Mouse (Mus musculus) limb, embryonic 14.5 days (tissue): Measurements from ENCODE around the gene Fat4. TPM values are rescaled to one million over a fixed set of nuclear protein-coding genes. Genes with fewer than 3 reads are reported as not detected.

Experiments
- ATAC-seq: fragments of 200-750 bp; cut with Nextera tagmentation; 2 replicates; pipeline ENCODE4 v1.8.0; 2017; ENCODE audit warnings: low read depth, moderate number of reproducible peaks, moderate TSS enrichment; ENCODE audit not compliant: low FRiP score
- DNase-seq: peaks from one replicate; pipeline ENCODE4 v3.0.0-alpha.2; 2015; ENCODE audit warnings: low spot score
- H3K27ac ChIP-seq: fragments of 300-500 bp; sonication (generic); replicated peaks from 2 replicates; pipeline ENCODE4 v1.5.1; 2014; ENCODE audit warnings: low read depth, mild to moderate bottlenecking, low read length, moderate library complexity, mixed read lengths
- H3K27me3 ChIP-seq: fragments of 300-500 bp; sonication (generic); 2 replicates; pipeline ENCODE4 v1.6.1; 2014; ENCODE audit warnings: low read length, mixed read lengths; ENCODE audit not compliant: control insufficient read depth, insufficient read depth
- H3K36me3 ChIP-seq: fragments of 300-500 bp; sonication (generic); 2 replicates; pipeline ENCODE4 v1.6.1; 2014; ENCODE audit warnings: mild to moderate bottlenecking, low read length, moderate library complexity, mixed read lengths; ENCODE audit not compliant: control insufficient read depth, insufficient read depth
- H3K4me1 ChIP-seq: fragments of 300-500 bp; sonication (generic); 2 replicates; pipeline ENCODE4 v1.6.1; 2014; ENCODE audit warnings: antibody characterized with exemption, low read length, mixed read lengths; ENCODE audit not compliant: control insufficient read depth, insufficient read depth
- H3K4me2 ChIP-seq: fragments of 300-500 bp; sonication (generic); replicated peaks from 2 replicates; pipeline ENCODE4 v1.6.1; 2014; ENCODE audit warnings: low read depth, mild to moderate bottlenecking, low read length, moderate library complexity; ENCODE audit not compliant: severe bottlenecking
- H3K4me3 ChIP-seq: fragments of 300-500 bp; sonication (generic); replicated peaks from 2 replicates; pipeline ENCODE4 v1.5.1; 2014; ENCODE audit warnings: low read length
- H3K9ac ChIP-seq: fragments of 300-500 bp; sonication (generic); 2 replicates; pipeline ENCODE4 v1.6.1; 2014; ENCODE audit warnings: mild to moderate bottlenecking, low read depth, low read length, moderate library complexity; ENCODE audit not compliant: severe bottlenecking
- H3K9me3 ChIP-seq: fragments of 300-500 bp; sonication (generic); 2 replicates; pipeline ENCODE4 v1.6.1; 2016; ENCODE audit warnings: low read length; ENCODE audit not compliant: control insufficient read depth
- POLR2A ChIP-seq: fragments of 200-500 bp; IDR thresholded peaks from 2 replicates; pipeline ENCODE4 v1.8.0; 2012; ENCODE audit warnings: inconsistent platforms, mild to moderate bottlenecking, moderate library complexity, borderline replicate concordance; ENCODE audit not compliant: insufficient read depth, insufficient read length; ENCODE audit errors: extremely low read depth
- WGBS: fragments of 180-500 bp; shearing (Covaris S2); extraction: QIAGEN DNeasy Blood & Tissue Kit; methylation state at CpG from one replicate; pipeline ENCODE4 v1.1.7; 2014; 5-methylcytosine and 5-hydroxymethylcytosine counted together
- polyA plus RNA-seq, 2 experiments: library from polyadenylated mRNA; depleted of rRNA in 1 of 2; stranded (reverse) in 1 of 2; unstranded in 1 of 2; fragments of >200 nt; fragmentation: Nextera tagmentation in 1 of 2; extraction: Ambion mirVana in 1 of 2; gene quantifications; 2 replicates each; pipeline versions ENCODE4 v1.2.1 to v1.2.3; 2012 to 2014

Fat4 gene
- polyA plus RNA-seq, 2 experiments, result 22.8 to 23.9 TPM

DNA sequence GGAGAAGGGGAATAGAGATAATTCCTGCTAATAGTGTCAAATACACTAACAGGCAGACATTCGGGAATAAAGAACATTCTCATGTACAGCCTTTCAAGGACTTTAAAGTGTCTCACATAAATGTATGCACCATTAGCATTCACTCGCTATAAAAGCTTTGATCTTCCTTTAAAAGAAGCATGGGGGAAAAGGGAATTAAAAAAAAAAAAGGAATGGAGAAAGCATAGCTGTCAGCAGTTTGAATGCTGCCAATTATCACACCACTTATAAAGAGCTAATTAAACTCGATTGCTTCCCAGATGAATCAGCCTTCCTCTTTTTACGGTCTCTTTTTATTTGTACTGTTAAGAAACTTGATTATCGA is 161.5 kb downstream of the Fat4 start:
- ATAC-seq (no peak), DNase-seq (no peak)
- Histone ChIP-seq H3K4me2 (no peak overlapping the region), H3K9me3 (no peaks in the 10 kb centered on the region), H3K27ac (no peak overlapping the region), H3K27me3 (no peaks in the 10 kb centered on the region), H3K4me1 (peaks cover 24% of the 10 kb centered on the region), H3K4me3 (no peak overlapping the region), H3K36me3 (no peaks in the 10 kb centered on the region), H3K9ac (no peak overlapping the region)
- 37% methylated on average over 5 of the region's 5 CpGs for WGBS
- no peak for TF ChIP-seq POLR2A

- ATAC-seq, result no peak
Observed at GRCm38 (mm10) chr3:39050130-39050529, 163.4 kb downstream of the Fat4 start.

GRCm38 (mm10) chr3:39053072-39053471 is 166.3 kb downstream of the Fat4 start:
- TF ChIP-seq POLR2A, result no peak
- H3K4me1 ChIP-seq, result peaks cover 11% of the 10 kb centered on the region; the same call in 1 of the 2 replicates
- H3K9ac ChIP-seq, result no peak overlapping the region
- no peaks in the 10 kb centered on the region for H3K36me3 ChIP-seq
- H3K27ac ChIP-seq, result no peak overlapping the region
- H3K4me3 ChIP-seq, result no peak overlapping the region
- 21% methylated on average over 6 of the region's 6 CpGs for WGBS
- H3K4me2 ChIP-seq, result no peak overlapping the region
- ATAC-seq, result no peak
- no peaks in the 10 kb centered on the region for H3K27me3 ChIP-seq
- no peak for DNase-seq
- H3K9me3 ChIP-seq, result no peaks in the 10 kb centered on the region

More at GRCm38 (mm10) chr3:39050130-39050529, 163.4 kb downstream of the Fat4 start:
- TF ChIP-seq POLR2A, result no peak
- DNase-seq, result no peak
- H3K27me3 ChIP-seq, result no peaks in the 10 kb centered on the region
- no peaks in the 10 kb centered on the region for H3K36me3 ChIP-seq
- no peak overlapping the region for H3K4me3 ChIP-seq
- H3K27ac ChIP-seq, result no peak overlapping the region
- WGBS, result 97% methylated on average over 1 of the region's 1 CpGs
- no peaks in the 10 kb centered on the region for H3K9me3 ChIP-seq
- H3K9ac ChIP-seq, result no peak overlapping the region
- H3K4me2 ChIP-seq, result no peak overlapping the region
- peaks cover 15% of the 10 kb centered on the region; the same call in 1 of the 2 replicates for H3K4me1 ChIP-seq
